Mouse (Mus musculus): ENCODE measurements around the gene Josd2. TPM values are rescaled to one million over a fixed set of nuclear protein-coding genes. Genes with fewer than 3 reads are reported as not detected.

Gene Josd2
- total and polyA plus RNA-seq, 2 experiments from 2014 or later: 22.7 to 38.5 TPM

GRCm38 (mm10) chr7:44437933-44438332 lies 29.8 kb upstream of the Josd2 start:
- H3K4me1 ChIP-seq (ENCODE audit: insufficient read depth, low read length): peaks cover 4% of the 10 kb centered on the region
- H3K4me2 ChIP-seq (ENCODE audit: low read depth, low read length, poor library complexity, severe bottlenecking): no peak overlapping the region
- no peak overlapping the region for H3K4me3 ChIP-seq (ENCODE audit: low read depth, low read length)
- H3K9me3 ChIP-seq (ENCODE audit: low read length): no peaks in the 10 kb centered on the region
- H3K27me3 ChIP-seq (ENCODE audit: insufficient read depth, low read length): no peaks in the 10 kb centered on the region
- no peak for ATAC-seq (ENCODE audit: low FRiP score)
- H3K27ac ChIP-seq (ENCODE audit: low read depth, low read length): no peak overlapping the region
- 56% methylated on average over 8 of the region's 8 CpGs for WGBS
- no peak for DNase-seq (ENCODE audit: low spot score)
- H3K9ac ChIP-seq (replicated peaks; ENCODE audit: low read length, poor library complexity, severe bottlenecking): 0 out of 2 replicates have a peak overlapping the region, but pooled peaks have one; percentile 29
- H3K36me3 ChIP-seq (ENCODE audit: insufficient read depth, low read length): peaks cover 5% of the 10 kb centered on the region; the same call in 1 of the 2 replicates
- TF ChIP-seq CTCF (IDR thresholded peaks at IDR 0.05): no peak

DNA sequence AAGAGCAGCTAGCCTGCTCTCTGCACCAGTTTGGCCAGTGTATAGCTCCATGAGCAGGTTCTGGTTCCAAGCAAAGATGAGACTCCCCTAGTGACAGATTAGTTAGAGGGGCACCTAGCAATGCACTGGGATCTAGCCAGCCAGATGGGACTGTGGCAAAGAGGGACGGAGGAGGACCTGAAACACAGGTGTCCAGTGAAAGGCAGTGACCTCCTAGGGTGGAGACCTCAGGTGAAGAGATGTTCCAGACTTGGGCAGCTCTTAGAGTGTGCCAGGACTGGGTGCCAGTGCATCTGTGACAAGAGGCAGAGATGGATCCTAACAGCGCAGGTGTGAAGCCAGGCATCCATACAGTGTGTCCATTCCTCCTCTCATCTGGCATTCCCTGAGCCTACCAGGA lies 28.1 kb upstream of the Josd2 start:
- no peaks in the 10 kb centered on the region for H3K27me3 ChIP-seq (ENCODE audit: insufficient read depth, low read length)
- no peak overlapping the region for H3K4me2 ChIP-seq (ENCODE audit: low read depth, low read length, poor library complexity, severe bottlenecking)
- no peak overlapping the region for H3K27ac ChIP-seq (ENCODE audit: low read depth, low read length)
- H3K9ac ChIP-seq (replicated peaks; ENCODE audit: low read length, poor library complexity, severe bottlenecking): no peak overlapping the region
- WGBS: 77% methylated on average over 2 of the region's 2 CpGs
- H3K9me3 ChIP-seq (ENCODE audit: low read length): no peaks in the 10 kb centered on the region
- H3K4me3 ChIP-seq (ENCODE audit: low read depth, low read length): no peak overlapping the region
- H3K4me1 ChIP-seq (ENCODE audit: insufficient read depth, low read length): peaks cover 7% of the 10 kb centered on the region
- no peak for DNase-seq (ENCODE audit: low spot score)
- ATAC-seq (ENCODE audit: low FRiP score): no peak
- H3K36me3 ChIP-seq (ENCODE audit: insufficient read depth, low read length): 0 out of 2 replicates have a peak, but pooled peaks cover 5% of the 10 kb centered on the region
- no peak for TF ChIP-seq CTCF (IDR thresholded peaks at IDR 0.05)

DNA sequence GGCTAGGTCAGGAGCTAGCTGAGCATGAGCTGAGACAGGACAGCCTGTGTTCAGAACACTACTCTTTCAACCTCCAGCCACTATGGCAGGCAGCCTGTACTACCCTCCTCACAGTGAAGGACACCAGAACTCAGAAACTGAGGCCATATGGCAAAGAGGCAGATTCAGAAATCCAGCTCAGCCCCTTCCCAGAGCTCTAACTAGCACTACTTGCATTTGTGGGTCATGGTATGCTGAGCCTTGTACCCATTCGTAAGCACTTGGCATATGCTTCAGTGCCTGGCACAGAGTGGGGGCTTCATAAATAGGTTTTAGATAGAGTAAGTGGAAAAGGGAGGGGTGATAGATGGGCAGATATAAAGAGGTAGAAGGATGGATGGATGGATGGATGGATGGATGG lies 27.3 kb upstream of the Josd2 start:
- H3K36me3 ChIP-seq (ENCODE audit: insufficient read depth, low read length): peaks cover 7% of the 10 kb centered on the region; the same call in 1 of the 2 replicates
- no peak for DNase-seq (ENCODE audit: low spot score)
- peak overlapping the region; percentile 99 for H3K27ac ChIP-seq (ENCODE audit: low read depth, low read length)
- no peaks in the 10 kb centered on the region for H3K9me3 ChIP-seq (ENCODE audit: low read length)
- ATAC-seq (ENCODE audit: low FRiP score): no peak
- no peak overlapping the region for H3K4me3 ChIP-seq (ENCODE audit: low read depth, low read length)
- no peak overlapping the region for H3K4me2 ChIP-seq (ENCODE audit: low read depth, low read length, poor library complexity, severe bottlenecking)
- no peak for TF ChIP-seq CTCF (IDR thresholded peaks at IDR 0.05)
- no peaks in the 10 kb centered on the region for H3K27me3 ChIP-seq (ENCODE audit: insufficient read depth, low read length)
- H3K9ac ChIP-seq (replicated peaks; ENCODE audit: low read length, poor library complexity, severe bottlenecking): no peak overlapping the region
- H3K4me1 ChIP-seq (ENCODE audit: insufficient read depth, low read length): peaks cover 10% of the 10 kb centered on the region
- 92% methylated on average over 1 of the region's 1 CpGs for WGBS

DNA sequence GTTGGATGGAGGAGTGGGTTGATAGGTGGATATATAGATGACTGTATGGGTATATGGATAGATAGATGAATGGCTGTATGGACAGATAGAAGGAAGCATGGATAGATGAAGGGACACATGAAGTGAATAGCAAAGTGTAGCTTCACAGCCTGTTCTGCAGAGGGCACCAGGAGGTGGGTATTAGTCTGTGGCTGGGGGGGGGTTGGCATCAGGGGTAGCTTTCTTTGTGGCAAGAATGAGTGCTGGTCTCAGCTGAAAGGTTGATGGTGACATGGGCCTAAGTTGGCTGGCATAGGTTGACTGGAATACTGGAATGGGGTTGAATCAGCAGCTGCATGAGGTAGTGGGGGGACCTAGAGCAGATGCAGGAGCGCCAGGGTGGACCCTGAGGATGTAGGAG lies 26.6 kb upstream of the Josd2 start:
- H3K36me3 ChIP-seq (ENCODE audit: insufficient read depth, low read length): peaks cover 11% of the 10 kb centered on the region; the same call in 1 of the 2 replicates
- ATAC-seq (ENCODE audit: low FRiP score): peak; percentile 6
- DNase-seq (ENCODE audit: low spot score): no peak
- peak; percentile 26; the same call in 1 of the 2 replicates for TF ChIP-seq CTCF (IDR thresholded peaks at IDR 0.05)
- H3K4me3 ChIP-seq (ENCODE audit: low read depth, low read length): peak overlapping the region; percentile 77
- peak overlapping the region; percentile 100 for H3K9ac ChIP-seq (replicated peaks; ENCODE audit: low read length, poor library complexity, severe bottlenecking)
- H3K4me1 ChIP-seq (ENCODE audit: insufficient read depth, low read length): peaks cover 12% of the 10 kb centered on the region
- H3K27ac ChIP-seq (ENCODE audit: low read depth, low read length): peak overlapping the region; percentile 99
- H3K4me2 ChIP-seq (ENCODE audit: low read depth, low read length, poor library complexity, severe bottlenecking): peak overlapping the region; percentile 86
- H3K9me3 ChIP-seq (ENCODE audit: low read length): no peaks in the 10 kb centered on the region
- WGBS: 0% methylated on average over 1 of the region's 1 CpGs
- no peaks in the 10 kb centered on the region for H3K27me3 ChIP-seq (ENCODE audit: insufficient read depth, low read length)

GRCm38 (mm10) chr7:44441648-44442109 lies 26.1 kb upstream of the Josd2 start:
- Histone ChIP-seq H3K4me2 (ENCODE audit: low read depth, low read length, poor library complexity, severe bottlenecking) (peak overlapping the region; percentile 86), H3K9me3 (ENCODE audit: low read length) (no peaks in the 10 kb centered on the region), H3K27me3 (ENCODE audit: insufficient read depth, low read length) (no peaks in the 10 kb centered on the region), H3K36me3 (ENCODE audit: insufficient read depth, low read length) (peaks cover 11% of the 10 kb centered on the region; the same call in 1 of the 2 replicates), H3K4me1 (ENCODE audit: insufficient read depth, low read length) (peaks cover 17% of the 10 kb centered on the region), H3K9ac (replicated peaks; ENCODE audit: low read length, poor library complexity, severe bottlenecking) (peak overlapping the region; percentile 100), H3K4me3 (ENCODE audit: low read depth, low read length) (peak overlapping the region; percentile 77), H3K27ac (ENCODE audit: low read depth, low read length) (peak overlapping the region; percentile 99)
- DNase-seq (ENCODE audit: low spot score) (peak; percentile 91), ATAC-seq (ENCODE audit: low FRiP score) (peak; percentile 76)
- no peak for TF ChIP-seq CTCF (IDR thresholded peaks at IDR 0.05)
- 0% methylated on average over 14 of the region's 14 CpGs for WGBS

DNA sequence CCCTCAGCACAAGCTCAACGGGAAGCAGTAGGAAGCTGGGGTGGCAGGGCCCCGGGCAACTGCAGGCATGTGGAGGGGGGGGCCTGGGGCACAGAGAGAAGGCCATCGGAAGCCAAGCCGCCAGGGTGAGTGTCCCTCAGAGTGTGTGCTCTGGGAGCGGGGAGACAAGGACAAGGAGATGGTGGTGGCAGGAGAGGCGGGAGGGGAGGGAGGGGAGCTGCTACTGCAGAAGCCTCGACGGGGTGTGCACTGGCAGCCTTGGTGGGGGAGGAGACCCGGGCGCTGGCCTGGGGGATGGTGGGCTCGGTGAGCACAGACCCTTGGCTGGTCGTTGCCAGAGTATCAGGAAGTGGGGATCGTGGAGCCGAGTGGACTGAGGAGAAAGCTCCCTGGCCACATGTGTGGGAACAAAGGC lies 25.4 kb upstream of the Josd2 start:
- ATAC-seq (ENCODE audit: low FRiP score) (peak; percentile 34), DNase-seq (ENCODE audit: low spot score) (peak; percentile 78)
- Histone ChIP-seq H3K4me2 (ENCODE audit: low read depth, low read length, poor library complexity, severe bottlenecking) (peak overlapping the region; percentile 86), H3K4me1 (ENCODE audit: insufficient read depth, low read length) (peaks cover 22% of the 10 kb centered on the region), H3K36me3 (ENCODE audit: insufficient read depth, low read length) (peaks cover 14% of the 10 kb centered on the region), H3K27me3 (ENCODE audit: insufficient read depth, low read length) (no peaks in the 10 kb centered on the region), H3K9ac (replicated peaks; ENCODE audit: low read length, poor library complexity, severe bottlenecking) (peak overlapping the region; percentile 100), H3K27ac (ENCODE audit: low read depth, low read length) (peak overlapping the region; percentile 99), H3K4me3 (ENCODE audit: low read depth, low read length) (peak overlapping the region; percentile 77), H3K9me3 (ENCODE audit: low read length) (no peaks in the 10 kb centered on the region)
- TF ChIP-seq CTCF (IDR thresholded peaks at IDR 0.05): no peak
- WGBS: 0% methylated on average over 9 of the region's 14 CpGs
